Mouse (Mus musculus): Measurements from ENCODE around the gene Casc3.

The Casc3 gene

GRCm38 (mm10) chr11:98836651-98837141 lies 32.0 kb downstream of the Casc3 start, which contains the start of gene Rapgefl1:
TSS of gene Rapgefl1 (plus strand) at chr11:98836785.
- DNase-seq = peak; percentile 89 to 93

GRCm38 (mm10) chr11:98837231-98837704 lies 32.6 kb downstream of the Casc3 start:
- DNase-seq = peak; percentile 51 to 64

DNA sequence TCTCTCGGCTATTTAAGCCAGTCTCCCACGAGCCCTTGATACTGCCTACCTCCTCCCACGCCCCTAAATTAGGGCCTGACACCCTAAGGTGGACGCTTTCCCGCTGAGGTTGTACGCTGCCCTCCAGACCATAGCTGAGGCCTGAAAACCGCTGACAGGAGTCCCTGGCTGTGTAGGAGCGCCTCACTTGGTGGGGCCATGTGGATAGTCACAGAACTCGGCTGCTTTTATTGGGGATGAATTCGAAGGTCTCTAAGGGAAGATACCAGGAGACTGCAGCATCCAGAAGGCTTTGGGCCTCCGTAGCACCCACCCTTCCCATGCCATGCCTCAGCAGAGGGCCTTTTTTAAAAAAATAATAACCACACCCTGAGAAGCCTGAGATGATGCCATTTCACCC lies 33.2 kb downstream of the Casc3 start:
- DNase-seq = peak; percentile 39 to 45

GRCm38 (mm10) chr11:98838512-98838911 lies 33.8 kb downstream of the Casc3 start:
- no peak for DNase-seq

- peak in 1 of 2 experiments; percentile 60 for DNase-seq
Observed at GRCm38 (mm10) chr11:98839402-98839801, 34.7 kb downstream of the Casc3 start.

DNA sequence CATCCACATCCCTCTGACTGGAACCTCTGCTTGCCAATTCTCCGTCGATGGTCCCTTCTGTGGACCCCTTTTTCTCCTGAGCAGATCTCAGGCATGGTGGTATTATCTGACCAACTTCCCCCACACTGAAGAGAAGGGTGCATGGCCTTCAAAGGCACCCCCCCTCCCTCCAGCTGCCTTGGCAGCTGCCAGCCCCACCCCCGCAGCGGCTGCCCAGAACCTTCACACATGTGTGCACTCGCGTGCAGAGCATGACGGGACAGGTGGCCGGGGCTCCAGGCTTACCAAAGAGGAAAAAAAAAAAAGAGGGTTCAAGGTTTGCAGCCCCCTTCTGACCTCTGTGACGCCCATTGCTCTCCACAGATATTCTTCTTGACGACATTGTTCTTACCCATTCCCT lies 35.2 kb downstream of the Casc3 start:
- no peak for DNase-seq

- peak; percentile 74 to 80 for DNase-seq
Observed at GRCm38 (mm10) chr11:98846016-98846415, 41.3 kb downstream of the Casc3 start.

GRCm38 (mm10) chr11:98846865-98847604 lies 42.3 kb downstream of the Casc3 start:
- no peak for DNase-seq

DNA sequence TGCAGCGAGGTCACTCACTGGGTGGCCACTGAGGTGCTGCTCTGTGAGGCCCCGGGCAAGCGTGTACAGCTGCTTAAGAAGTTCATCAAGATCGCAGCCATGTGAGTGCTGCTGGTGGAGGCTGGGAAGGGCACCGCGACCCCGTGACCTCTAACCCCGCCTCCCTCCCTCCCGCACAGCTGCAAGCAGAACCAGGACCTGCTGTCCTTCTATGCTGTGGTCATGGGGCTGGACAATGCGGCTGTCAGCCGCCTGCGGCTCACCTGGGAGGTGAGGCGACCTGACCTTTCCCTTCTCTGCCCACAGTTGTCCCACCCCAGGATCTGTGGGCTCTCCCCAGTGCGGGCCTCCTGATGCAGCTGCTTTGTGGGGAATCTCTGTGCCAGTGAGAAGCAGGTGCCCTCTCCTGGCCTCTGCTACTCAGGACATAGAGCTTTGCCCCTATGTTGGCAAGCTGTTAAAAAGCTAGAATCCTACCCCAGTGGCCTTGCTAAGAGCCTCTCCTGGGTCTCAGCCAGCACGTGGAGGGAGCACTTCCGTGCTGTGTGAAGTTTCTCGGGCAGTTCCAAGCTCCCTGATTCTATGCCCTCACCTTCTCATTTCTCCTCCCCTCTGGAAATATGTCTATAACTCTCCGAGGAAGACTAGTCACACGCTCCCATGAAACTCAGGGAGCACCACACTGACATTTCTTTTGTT lies 44.6 kb downstream of the Casc3 start:
- DNase-seq = no peak

GRCm38 (mm10) chr11:98850100-98851093 lies 45.7 kb downstream of the Casc3 start:
- DNase-seq = peak in 1 of 2 experiments; percentile 40

GRCm38 (mm10) chr11:98854116-98854515 lies 49.4 kb downstream of the Casc3 start:
- DNase-seq = no peak

- no peak for DNase-seq
Observed at GRCm38 (mm10) chr11:98854659-98855058, 50.0 kb downstream of the Casc3 start.

GRCm38 (mm10) chr11:98858759-98859731 lies 54.3 kb downstream of the Casc3 start:
- DNase-seq = peak; percentile 91 to 94

DNA sequence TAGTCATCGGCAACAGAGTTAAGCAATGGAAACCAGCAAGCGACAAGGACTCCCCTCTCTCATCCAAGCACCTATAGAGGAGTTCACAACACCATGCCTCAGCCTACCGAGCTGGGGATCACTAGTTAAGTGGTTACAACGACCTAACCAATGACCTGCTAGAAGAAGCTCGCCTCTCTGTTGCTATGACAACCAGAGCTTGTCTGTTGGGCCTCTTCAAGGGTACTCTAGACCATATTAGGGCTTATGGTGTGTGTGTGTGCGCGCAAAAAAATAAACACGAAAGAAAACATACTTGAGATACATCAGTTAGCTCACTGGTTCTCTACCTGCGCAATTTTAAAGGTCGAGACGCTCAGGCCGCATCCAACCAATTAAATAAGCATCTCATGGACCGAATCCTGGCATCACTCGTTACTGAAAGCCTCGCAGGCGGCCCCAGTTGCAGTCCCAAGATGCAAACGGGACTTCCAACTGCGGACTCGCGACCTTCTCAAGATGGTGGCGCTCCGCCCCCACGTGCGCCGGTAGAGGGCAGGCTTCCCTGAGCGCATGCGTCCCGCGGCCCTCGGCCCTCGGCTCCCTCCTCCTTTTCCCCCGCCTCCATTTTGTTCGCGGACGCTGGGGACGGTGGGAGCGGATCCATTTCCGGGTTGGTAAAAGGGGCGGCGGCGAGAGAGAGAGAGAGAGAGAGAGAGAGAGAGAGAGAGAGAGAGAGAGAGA lies 58.5 kb downstream of the Casc3 start, which contains the start of gene Wipf2:
Wipf2 (plus strand) TSS at position 611 of the 723 bp plus-strand sequence.
- peak; percentile 96 to 98 for DNase-seq

- no peak for DNase-seq
Observed at GRCm38 (mm10) chr11:98863751-98864429, 59.2 kb downstream of the Casc3 start.

DNA sequence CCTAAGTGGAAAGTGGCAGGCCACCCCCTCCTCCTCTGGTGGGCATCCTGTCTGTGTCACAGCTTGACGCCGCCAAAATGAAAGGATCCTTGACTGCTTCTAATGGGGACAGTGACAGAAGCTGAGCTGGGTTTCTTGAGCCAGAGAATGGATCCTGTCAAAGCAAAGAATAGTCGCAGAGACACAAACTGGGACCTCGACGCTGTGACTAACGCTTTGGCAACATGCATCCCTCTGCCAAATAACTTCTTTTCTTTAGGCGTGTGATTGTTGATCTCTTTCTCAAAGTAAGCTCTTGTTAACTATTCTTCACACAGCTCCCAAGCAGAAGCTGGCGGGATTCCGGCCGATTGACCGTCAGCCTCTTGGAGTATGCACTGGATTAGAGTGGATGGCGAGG lies 62.6 kb downstream of the Casc3 start:
- peak in 1 of 2 experiments; percentile 46 for DNase-seq

DNA sequence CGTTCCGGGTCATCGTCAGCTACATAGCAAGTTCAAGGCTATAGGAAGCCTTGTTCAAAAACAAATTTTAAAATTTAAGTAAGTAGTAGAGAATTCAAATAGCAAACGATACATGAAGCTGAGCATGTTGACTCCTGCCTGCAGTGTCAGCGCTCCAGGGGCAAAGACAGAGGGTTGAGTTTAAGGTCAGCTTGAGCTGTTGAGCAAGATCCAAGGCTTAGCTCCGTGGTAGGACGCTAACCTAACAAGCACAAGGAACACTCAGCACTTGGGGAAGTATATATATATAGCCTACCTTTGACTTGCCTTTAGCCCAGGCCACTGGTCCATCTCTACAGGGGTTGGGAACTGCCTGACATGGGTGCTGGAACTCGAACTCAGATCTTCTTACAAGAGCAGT lies 65.2 kb downstream of the Casc3 start:
- DNase-seq = no peak

GRCm38 (mm10) chr11:98870791-98871190 lies 66.1 kb downstream of the Casc3 start:
- DNase-seq = no peak

GRCm38 (mm10) chr11:98871416-98871815 lies 66.7 kb downstream of the Casc3 start:
- DNase-seq = no peak

- peak; percentile 57 to 60 for DNase-seq
Observed at GRCm38 (mm10) chr11:98872040-98872439, 67.3 kb downstream of the Casc3 start.
